Mouse (Mus musculus) cerebellum, adult 2 months (tissue): ENCODE data around the gene Psmd14.

ENCODE experiments used
- CTCF ChIP-seq: fragments of 200-500 bp; IDR thresholded peaks from 2 replicates; pipeline ENCODE4 v1.5.1; 2011; ENCODE audit warnings: low read depth, mild to moderate bottlenecking, control low read depth, low read length, moderate library complexity, borderline replicate concordance; ENCODE audit not compliant: insufficient read depth
- POLR2A ChIP-seq: fragments of 200-500 bp; IDR thresholded peaks from 2 replicates; pipeline ENCODE4 v1.6.1; 2011; ENCODE audit warnings: low read length, control low read depth, borderline replicate concordance; ENCODE audit not compliant: insufficient read depth

GRCm38 (mm10) chr2:61811507-61812421 is 100.3 kb downstream of the Psmd14 start:
- no peak for TF ChIP-seq CTCF
- TF ChIP-seq POLR2A: no peak
